In genomic region chr2:105804506-105804905, GRCm38 (mm10) we compare ENCODE assay signal across 17 mouse cellular contexts.
A peak's percentile ranks its signal among the peaks of the same experiment; 100 is the strongest.
DNase-seq lines count a peak whose midpoint lies in the region; ATAC-seq lines count a peak whose summit lies in the region.
"Had no signal": no experiment of that assay in that cellular context is flagged by ENCODE, and none has a peak within 500 bp of the region (broad histone marks: within the 10 kb centered on the region; RNA-seq: fewer than 3 reads in every experiment).

No protein-coding gene starts in this region.

- no peak overlapping the region for H3K27ac ChIP-seq in hindbrain, embryonic 12.5 days
- H3K27ac ChIP-seq: intestine, embryonic 15.5 days; limb, embryonic 13.5 days; neural tube, embryonic 13.5 days; stomach, embryonic 15.5 days had no signal

- H3K4me2 ChIP-seq in hindbrain, embryonic 12.5 days (replicated peaks) = no peak overlapping the region
- H3K4me2 ChIP-seq: intestine, embryonic 15.5 days; limb, embryonic 13.5 days; neural tube, embryonic 13.5 days; stomach, embryonic 15.5 days had no signal

- DNase-seq in kidney, postnatal 25 days = peak; percentile 4 to 51
- no peak for DNase-seq in kidney, postnatal 4 days
- DNase-seq in brain, adult 2 months (ENCODE audit: low read depth, low spot score) = peak; percentile 66
- peak; percentile 67 for DNase-seq in cerebellum, adult 9-10 months
- DNase-seq in right cerebral cortex, adult 2 months (ENCODE audit: low spot score in 2 of 2) = no peak
- no peak for DNase-seq in ovary, adult 18-20 months (ENCODE audit: low spot score)
- DNase-seq in heart, adult 9 months (ENCODE audit: low spot score in 2 of 2) = no peak
- DNase-seq: adrenal gland, postnatal 10 days; lung, adult 18-20 months; right cerebral cortex, postnatal 4 days; thymus, postnatal 4 days had no signal

- no peaks in the 10 kb centered on the region for H3K27me3 ChIP-seq in hindbrain, embryonic 12.5 days
- H3K27me3 ChIP-seq: intestine, embryonic 15.5 days; limb, embryonic 13.5 days; neural tube, embryonic 13.5 days; stomach, embryonic 15.5 days had no signal

- WGBS in hindbrain, embryonic 12.5 days = 36% methylated on average over 10 of the region's 10 CpGs

- peak; percentile 47 for ATAC-seq in hindbrain, embryonic 12.5 days (ENCODE audit: low FRiP score)
- ATAC-seq: CD4-positive, CD25-positive, alpha-beta regulatory T cell, adult 4 months; intestine, embryonic 15.5 days had no signal

- no peak overlapping the region for H3K9ac ChIP-seq in hindbrain, embryonic 12.5 days
- H3K9ac ChIP-seq: intestine, embryonic 15.5 days; limb, embryonic 13.5 days; neural tube, embryonic 13.5 days; stomach, embryonic 15.5 days had no signal

- H3K4me3 ChIP-seq in hindbrain, embryonic 12.5 days = no peak overlapping the region
- H3K4me3 ChIP-seq: intestine, embryonic 15.5 days; limb, embryonic 13.5 days; neural tube, embryonic 13.5 days; stomach, embryonic 15.5 days had no signal

- no peaks in the 10 kb centered on the region for H3K36me3 ChIP-seq in hindbrain, embryonic 12.5 days
- H3K36me3 ChIP-seq: intestine, embryonic 15.5 days; limb, embryonic 13.5 days; neural tube, embryonic 13.5 days; stomach, embryonic 15.5 days had no signal

- no peaks in the 10 kb centered on the region for H3K9me3 ChIP-seq in hindbrain, embryonic 12.5 days (replicated peaks)
- H3K9me3 ChIP-seq: intestine, embryonic 15.5 days; limb, embryonic 13.5 days; neural tube, embryonic 13.5 days; stomach, embryonic 15.5 days had no signal

- no peaks in the 10 kb centered on the region for H3K4me1 ChIP-seq in hindbrain, embryonic 12.5 days
- H3K4me1 ChIP-seq: intestine, embryonic 15.5 days; limb, embryonic 13.5 days; neural tube, embryonic 13.5 days; stomach, embryonic 15.5 days had no signal

Comparison
In these comparisons a context has a peak if more than half of its experiments do, and no peak if none do; other contexts are left out.
1. DNase-seq: peak in kidney, postnatal 25 days (2 of 2), brain, adult 2 months (single experiment) and cerebellum, adult 9-10 months (single experiment); none in kidney, postnatal 4 days (0 of 2), right cerebral cortex, adult 2 months (0 of 2), ovary, adult 18-20 months (single experiment) and heart, adult 9 months (0 of 2).